Mouse (Mus musculus): ENCODE data around the gene Fkrp. TPM values are rescaled to one million over a fixed set of nuclear protein-coding genes. Genes with fewer than 3 reads are reported as not detected.

Fkrp gene
- total RNA-seq, 2 experiments from 2014 or later: 8.1 to 12.4 TPM

Other genes with a start within 250 kb of the Fkrp start
- 3.9 and 4.1 TPM in 2 replicates for gene Arhgap35, start 201.7 kb downstream of the Fkrp start, total RNA-seq (2015)
- 2.6 and 4.1 TPM in 2 replicates for gene Arhgap35, start 201.7 kb downstream of the Fkrp start, total RNA-seq (2017)
- not detected in 2 replicates for gene Ceacam15, start 141.0 kb downstream of the Fkrp start, total RNA-seq (2015)
- not detected in 2 replicates for gene Ceacam15, start 141.0 kb downstream of the Fkrp start, total RNA-seq (2017)
- gene Ceacam9, start 94.8 kb downstream of the Fkrp start, total RNA-seq (2015): not detected in 2 replicates
- gene Ceacam9, start 94.8 kb downstream of the Fkrp start, total RNA-seq (2017): not detected in 2 replicates
- 205 and 210 TPM in 2 replicates for gene Ap2s1, start 78.3 kb downstream of the Fkrp start, total RNA-seq (2015)
- 81.5 and 95.7 TPM in 2 replicates for gene Ap2s1, start 78.3 kb downstream of the Fkrp start, total RNA-seq (2017)
- 48.1 and 55.7 TPM in 2 replicates for gene Slc1a5, start 35.4 kb downstream of the Fkrp start, total RNA-seq (2015)
- gene Slc1a5, start 35.4 kb downstream of the Fkrp start, total RNA-seq (2017): 27.8 and 28.4 TPM in 2 replicates
- gene Strn4, start 843 bp downstream of the Fkrp start, total RNA-seq (2015): 25.7 and 27.6 TPM in 2 replicates
- gene Strn4, start 843 bp downstream of the Fkrp start, total RNA-seq (2017): 45.9 and 50.0 TPM in 2 replicates
- gene Prkd2, start 26.2 kb upstream of the Fkrp start, total RNA-seq (2015): 8.8 and 14.0 TPM in 2 replicates
- gene Prkd2, start 26.2 kb upstream of the Fkrp start, total RNA-seq (2017): 9.4 and 10.1 TPM in 2 replicates
- 0.09 and 0.23 TPM in 2 replicates for gene Dact3, start 58.6 kb upstream of the Fkrp start, total RNA-seq (2015)
- gene Dact3, start 58.6 kb upstream of the Fkrp start, total RNA-seq (2017): 0.15 and 0.16 TPM in 2 replicates
- gene Gng8, start 75.1 kb upstream of the Fkrp start, total RNA-seq (2015): not detected in 2 replicates
- 0.48 TPM in 1 of 2 replicates, not detected in the other for gene Gng8, start 75.1 kb upstream of the Fkrp start, total RNA-seq (2017)
- gene Ptgir, start 89.8 kb upstream of the Fkrp start, total RNA-seq (2015): 16.0 and 18.1 TPM in 2 replicates
- gene Ptgir, start 89.8 kb upstream of the Fkrp start, total RNA-seq (2017): 14.5 and 16.6 TPM in 2 replicates
- gene Calm3, start 107.4 kb upstream of the Fkrp start, total RNA-seq (2015): 113 and 140 TPM in 2 replicates
- gene Calm3, start 107.4 kb upstream of the Fkrp start, total RNA-seq (2017): 322 and 392 TPM in 2 replicates
- gene Pnmal2, start 128.0 kb upstream of the Fkrp start, total RNA-seq (2015): not detected in 2 replicates
- not detected in 2 replicates for gene Pnmal2, start 128.0 kb upstream of the Fkrp start, total RNA-seq (2017)
- not detected in 2 replicates for gene Pnmal1, start 142.9 kb upstream of the Fkrp start, total RNA-seq (2015)
- not detected in 2 replicates for gene Pnmal1, start 142.9 kb upstream of the Fkrp start, total RNA-seq (2017)
- 0.18 TPM in 1 of 2 replicates, not detected in the other for gene Gm42372, start 166.4 kb upstream of the Fkrp start, total RNA-seq (2015)
- gene Gm42372, start 166.4 kb upstream of the Fkrp start, total RNA-seq (2017): 0.04 and 0.11 TPM in 2 replicates
- 0.02 and 0.07 TPM in 2 replicates for gene Ccdc8, start 176.0 kb upstream of the Fkrp start, total RNA-seq (2015)
- gene Ccdc8, start 176.0 kb upstream of the Fkrp start, total RNA-seq (2017): 0.40 and 0.69 TPM in 2 replicates
- gene Ppp5c, start 211.2 kb upstream of the Fkrp start, total RNA-seq (2015): 39.9 and 51.4 TPM in 2 replicates
- 31.6 and 33.1 TPM in 2 replicates for gene Ppp5c, start 211.2 kb upstream of the Fkrp start, total RNA-seq (2017)
- gene Hif3a, start 245.7 kb upstream of the Fkrp start, total RNA-seq (2015): 0.11 and 0.25 TPM in 2 replicates
- 0.24 TPM in 1 of 2 replicates, not detected in the other for gene Hif3a, start 245.7 kb upstream of the Fkrp start, total RNA-seq (2017)